Mouse (Mus musculus) embryonic facial prominence, embryonic 15.5 days (tissue): ENCODE data around the gene Fxyd2. TPM values are rescaled to one million over a fixed set of nuclear protein-coding genes. Genes with fewer than 3 reads are reported as not detected.

Experiments used
- ATAC-seq: fragments of 200-750 bp; cut with Nextera tagmentation; 2 replicates; pipeline ENCODE4 v1.8.0; 2017; ENCODE audit warnings: low read depth, moderate TSS enrichment; ENCODE audit not compliant: insufficient number of reproducible peaks, low FRiP score, low TSS enrichment
- H3K27ac ChIP-seq: fragments of 300-500 bp; sonication (generic); replicated peaks from 2 replicates; pipeline ENCODE4 v1.5.1; 2015; ENCODE audit warnings: mild to moderate bottlenecking, inconsistent platforms
- H3K27me3 ChIP-seq: fragments of 300-500 bp; sonication (generic); 2 replicates; pipeline ENCODE4 v1.6.1; 2015; ENCODE audit warnings: inconsistent platforms
- H3K36me3 ChIP-seq: fragments of 300-500 bp; sonication (generic); 2 replicates; pipeline ENCODE4 v1.6.1; 2015; ENCODE audit warnings: mild to moderate bottlenecking, inconsistent platforms
- H3K4me1 ChIP-seq: fragments of 300-500 bp; sonication (generic); 2 replicates; pipeline ENCODE4 v1.6.1; 2015; ENCODE audit warnings: inconsistent platforms
- H3K4me2 ChIP-seq: fragments of 300-500 bp; sonication (generic); replicated peaks from 2 replicates; pipeline ENCODE4 v1.6.1; 2015; ENCODE audit warnings: mild to moderate bottlenecking, inconsistent platforms
- H3K4me3 ChIP-seq: fragments of 300-500 bp; sonication (generic); replicated peaks from 2 replicates; pipeline ENCODE4 v1.5.1; 2015; ENCODE audit warnings: mild to moderate bottlenecking, inconsistent platforms
- H3K9ac ChIP-seq: fragments of 300-500 bp; sonication (generic); 2 replicates; pipeline ENCODE4 v1.6.1; 2015; ENCODE audit warnings: inconsistent platforms
- H3K9me3 ChIP-seq: fragments of 300-500 bp; sonication (generic); replicated peaks from 2 replicates; pipeline ENCODE4 v1.6.1; 2016; ENCODE audit warnings: inconsistent platforms
- WGBS: fragments of 180-500 bp; shearing (Covaris S2); methylation state at CpG from one replicate; pipeline ENCODE4 v1.1.7; 2015; 5-methylcytosine and 5-hydroxymethylcytosine counted together
- polyA plus RNA-seq: library from polyadenylated mRNA; unstranded; fragments of >200 nt; fragmentation: Nextera tagmentation; extraction: Ambion mirVana; gene quantifications from 2 replicates; pipeline ENCODE4 v1.2.1, GENCODE M21; 2015

The Fxyd2 gene
- polyA plus RNA-seq, 1 experiment from 2014 or later = 6.8 TPM

DNA sequence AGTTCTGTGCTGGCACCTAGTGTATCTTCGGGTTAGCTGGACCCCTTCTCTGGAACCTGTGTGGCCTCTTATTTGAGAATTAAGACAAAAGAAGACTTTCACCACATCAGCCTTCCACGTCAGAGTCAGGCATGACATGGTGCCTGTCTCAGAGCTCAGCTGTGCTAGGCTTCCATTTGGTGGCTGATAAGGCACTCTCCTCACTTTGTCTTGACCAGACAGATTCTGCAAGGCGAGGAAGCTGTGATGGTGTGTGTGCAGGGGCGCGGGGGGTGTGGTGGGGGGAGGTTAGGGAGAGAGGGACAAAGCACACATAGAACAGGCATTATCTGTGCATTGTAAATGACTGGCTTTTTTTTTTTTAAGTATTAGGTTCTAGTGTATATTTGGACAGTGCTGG, 29.9 kb downstream of the Fxyd2 start:
- WGBS = 30% methylated on average over 5 of the region's 5 CpGs
- Histone ChIP-seq H3K27ac (no peak overlapping the region), H3K9me3 (no peaks in the 10 kb centered on the region), H3K27me3 (peaks cover 53% of the 10 kb centered on the region), H3K4me3 (no peak overlapping the region), H3K9ac (no peak overlapping the region), H3K36me3 (no peaks in the 10 kb centered on the region), H3K4me1 (peaks cover 20% of the 10 kb centered on the region), H3K4me2 (0 out of 2 replicates have a peak overlapping the region, but pooled peaks have one; percentile 84)
- ATAC-seq = no peak

DNA sequence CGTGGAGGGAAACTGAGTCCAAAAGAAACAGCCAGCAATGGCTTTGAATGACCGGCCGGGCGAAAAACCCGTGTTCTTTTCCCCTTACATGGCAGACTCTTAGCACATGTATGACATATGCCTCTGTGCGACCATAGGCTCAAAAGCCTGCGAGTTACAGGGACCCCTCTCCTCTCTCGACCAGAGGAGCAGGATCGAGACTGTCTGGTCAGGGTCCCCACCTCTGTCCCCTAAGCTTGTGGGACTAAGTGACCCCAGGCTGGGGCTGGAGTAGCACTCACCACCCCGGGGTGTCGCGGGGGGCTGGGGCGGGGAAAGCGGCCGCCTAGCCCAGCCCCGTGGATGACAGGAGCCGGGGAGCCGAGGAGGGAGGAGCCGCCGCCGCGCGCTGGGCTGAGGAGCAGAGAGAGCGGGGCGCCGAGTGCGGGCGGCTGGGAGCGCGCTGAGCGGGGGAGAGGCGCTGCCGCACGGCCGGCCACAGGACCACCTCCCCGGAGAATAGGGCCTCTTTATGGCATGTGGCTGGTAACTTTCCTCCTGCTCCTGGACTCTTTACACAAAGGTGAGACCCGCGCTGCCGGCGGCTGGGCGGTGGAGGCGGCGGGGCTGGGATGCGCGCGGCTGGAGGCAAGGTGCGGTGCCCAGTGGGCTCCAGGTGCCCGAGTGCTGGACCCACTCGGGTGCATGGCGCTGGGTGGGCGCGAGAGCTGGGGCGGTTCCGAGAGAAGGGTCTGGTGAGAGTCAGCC, 30.7 kb downstream of the Fxyd2 start:
- H3K4me1 ChIP-seq = peaks cover 20% of the 10 kb centered on the region
- H3K4me2 ChIP-seq = peak overlapping the region; percentile 84
- H3K27ac ChIP-seq = no peak overlapping the region
- H3K27me3 ChIP-seq = peaks cover 53% of the 10 kb centered on the region
- no peaks in the 10 kb centered on the region for H3K9me3 ChIP-seq
- no peak overlapping the region for H3K9ac ChIP-seq
- no peaks in the 10 kb centered on the region for H3K36me3 ChIP-seq
- 2% methylated on average over 53 of the region's 54 CpGs for WGBS
- H3K4me3 ChIP-seq = peak overlapping the region; percentile 45
- peak; percentile 25; the same call in 1 of the 2 replicates for ATAC-seq

DNA sequence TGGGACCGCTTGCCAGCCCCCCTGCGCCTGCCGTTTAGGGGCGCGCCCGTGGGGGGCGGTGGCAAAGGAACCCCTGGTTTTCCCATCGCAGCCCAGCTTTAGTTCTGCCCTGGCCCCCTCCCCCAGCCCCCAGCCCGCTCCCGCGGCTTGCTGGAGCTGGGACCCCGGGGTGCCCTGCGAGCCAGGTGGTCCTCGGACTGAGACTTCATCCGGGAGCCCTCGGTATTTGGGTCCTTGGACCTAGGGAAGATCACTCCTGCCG, 31.2 kb downstream of the Fxyd2 start:
- Histone ChIP-seq H3K4me1 (peaks cover 20% of the 10 kb centered on the region), H3K36me3 (no peaks in the 10 kb centered on the region), H3K9me3 (no peaks in the 10 kb centered on the region), H3K4me2 (peak overlapping the region; percentile 84), H3K27ac (no peak overlapping the region), H3K27me3 (peaks cover 53% of the 10 kb centered on the region), H3K9ac (0 out of 2 replicates have a peak overlapping the region, but pooled peaks have one; percentile 1), H3K4me3 (peak overlapping the region; percentile 45)
- no peak for ATAC-seq
- WGBS = 3% methylated on average over 17 of the region's 17 CpGs

DNA sequence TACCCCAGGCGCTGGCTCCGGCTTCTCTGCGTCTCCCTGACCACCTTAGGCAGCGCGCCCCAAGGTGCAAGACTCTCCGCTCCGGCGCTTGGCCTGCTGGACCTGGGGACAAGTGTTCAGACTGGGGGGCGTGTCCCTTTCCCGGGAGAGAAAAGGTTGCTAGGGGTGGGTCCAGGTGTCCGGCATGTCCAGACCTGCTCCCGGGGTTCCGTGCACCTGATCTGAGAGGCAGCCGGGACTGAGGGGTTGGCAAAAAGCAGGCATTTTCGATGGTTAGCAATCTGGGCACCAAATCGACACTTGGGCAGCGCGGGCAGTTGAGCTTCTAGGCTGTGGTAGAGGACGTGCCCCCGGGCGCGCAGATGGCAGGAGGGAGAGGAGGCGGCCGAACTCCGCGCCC, 31.7 kb downstream of the Fxyd2 start:
- peaks cover 20% of the 10 kb centered on the region for H3K4me1 ChIP-seq
- WGBS = 5% methylated on average over 26 of the region's 26 CpGs
- no peak for ATAC-seq
- peaks cover 53% of the 10 kb centered on the region for H3K27me3 ChIP-seq
- peak overlapping the region; percentile 45 for H3K4me3 ChIP-seq
- H3K4me2 ChIP-seq = peak overlapping the region; percentile 84
- H3K27ac ChIP-seq = no peak overlapping the region
- H3K36me3 ChIP-seq = no peaks in the 10 kb centered on the region
- no peaks in the 10 kb centered on the region for H3K9me3 ChIP-seq
- no peak overlapping the region for H3K9ac ChIP-seq

DNA sequence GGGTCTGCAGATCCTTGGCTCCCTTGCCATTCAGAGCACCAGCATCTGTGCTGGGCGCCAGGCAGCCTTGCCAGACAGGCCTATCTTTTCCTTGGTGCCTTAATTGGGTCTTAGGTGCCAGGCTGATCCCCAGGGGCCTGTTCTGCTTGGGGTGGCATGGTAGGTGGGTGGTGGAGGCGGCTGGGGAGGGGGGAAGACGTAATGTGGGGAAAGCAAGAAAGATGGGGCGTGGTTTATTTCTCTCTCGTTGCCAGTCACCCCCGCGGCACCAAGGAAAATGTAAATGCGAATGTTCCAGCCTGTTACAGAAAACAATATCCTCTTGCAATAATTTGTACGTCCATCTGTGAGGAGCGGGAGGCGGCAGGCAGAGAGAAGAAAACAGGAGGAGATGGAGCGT, 33.2 kb downstream of the Fxyd2 start:
- no peak overlapping the region for H3K9ac ChIP-seq
- no peak overlapping the region for H3K27ac ChIP-seq
- H3K36me3 ChIP-seq = no peaks in the 10 kb centered on the region
- H3K4me1 ChIP-seq = peaks cover 20% of the 10 kb centered on the region
- no peaks in the 10 kb centered on the region for H3K9me3 ChIP-seq
- no peak overlapping the region for H3K4me3 ChIP-seq
- no peak overlapping the region for H3K4me2 ChIP-seq
- peaks cover 45% of the 10 kb centered on the region for H3K27me3 ChIP-seq
- no peak for ATAC-seq
- WGBS = 55% methylated on average over 12 of the region's 12 CpGs

DNA sequence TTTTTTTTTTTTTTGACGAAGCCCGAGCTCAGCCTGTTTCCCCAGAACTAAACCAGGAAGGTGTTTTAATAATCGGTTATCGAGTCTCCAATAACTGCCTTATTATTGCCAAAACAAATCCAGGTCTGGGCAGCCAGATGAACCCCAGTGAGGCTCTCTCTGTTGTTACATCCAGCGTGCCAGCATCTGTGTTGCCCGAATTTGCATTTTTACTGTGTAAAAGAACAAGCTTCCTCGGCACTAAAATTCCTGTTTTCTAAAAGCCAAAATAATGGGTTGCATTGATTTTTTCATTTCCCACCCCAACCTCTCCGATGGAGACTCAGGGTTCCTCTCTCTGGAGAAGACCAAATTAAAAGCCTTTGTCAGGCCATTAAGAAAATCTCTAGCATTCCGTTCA, 33.6 kb downstream of the Fxyd2 start:
- Histone ChIP-seq H3K27me3 (peaks cover 45% of the 10 kb centered on the region), H3K4me1 (peaks cover 20% of the 10 kb centered on the region), H3K9me3 (no peaks in the 10 kb centered on the region), H3K27ac (no peak overlapping the region), H3K4me2 (no peak overlapping the region), H3K9ac (no peak overlapping the region), H3K4me3 (no peak overlapping the region), H3K36me3 (no peaks in the 10 kb centered on the region)
- no peak for ATAC-seq
- 66% methylated on average over 9 of the region's 9 CpGs for WGBS

DNA sequence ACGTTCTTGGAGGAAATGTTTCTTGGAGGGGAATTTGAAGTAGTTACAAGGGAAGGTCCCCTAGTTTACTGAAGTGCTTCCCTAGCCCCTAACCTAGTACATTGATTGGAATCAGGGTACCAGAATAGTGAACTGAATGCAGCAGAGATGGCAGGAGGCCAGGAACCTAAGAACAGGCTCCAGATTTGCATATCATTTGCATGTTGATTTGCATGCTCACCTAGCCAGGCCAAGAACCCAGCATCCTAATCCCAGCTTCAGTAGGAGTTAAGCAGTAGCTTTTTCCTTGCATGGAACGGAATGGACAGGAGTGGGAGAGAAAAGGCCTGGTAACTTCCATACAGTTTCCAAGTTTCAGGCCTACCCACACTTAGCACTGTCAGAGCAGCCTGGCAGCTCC, 34.7 kb downstream of the Fxyd2 start:
- 69% methylated on average over 2 of the region's 2 CpGs for WGBS
- Histone ChIP-seq H3K9ac (no peak overlapping the region), H3K4me2 (no peak overlapping the region), H3K4me1 (peaks cover 20% of the 10 kb centered on the region), H3K9me3 (no peaks in the 10 kb centered on the region), H3K36me3 (no peaks in the 10 kb centered on the region), H3K27ac (no peak overlapping the region), H3K27me3 (peaks cover 39% of the 10 kb centered on the region), H3K4me3 (no peak overlapping the region)
- ATAC-seq = no peak

DNA sequence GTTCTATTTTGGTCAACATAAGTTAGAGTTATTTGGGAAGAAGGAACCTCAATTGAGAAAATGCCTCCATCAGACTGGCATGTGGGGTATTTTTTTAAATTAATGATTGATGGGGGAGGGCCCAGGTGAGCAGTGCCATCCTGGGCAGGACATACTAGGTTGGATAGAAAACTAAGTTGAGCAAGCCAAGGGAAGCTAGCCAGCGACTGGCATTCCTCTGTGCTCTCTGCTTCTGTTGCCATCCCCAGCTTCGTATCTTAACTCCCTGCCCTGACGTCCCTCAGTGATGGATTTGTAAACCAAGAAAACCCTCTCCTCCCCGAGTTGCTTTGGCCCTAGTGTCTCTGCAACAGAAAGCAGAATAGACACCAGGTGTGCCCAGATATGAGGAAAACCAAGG, 39.6 kb downstream of the Fxyd2 start:
- WGBS = 73% methylated on average over 4 of the region's 4 CpGs
- no peaks in the 10 kb centered on the region for H3K27me3 ChIP-seq

DNA sequence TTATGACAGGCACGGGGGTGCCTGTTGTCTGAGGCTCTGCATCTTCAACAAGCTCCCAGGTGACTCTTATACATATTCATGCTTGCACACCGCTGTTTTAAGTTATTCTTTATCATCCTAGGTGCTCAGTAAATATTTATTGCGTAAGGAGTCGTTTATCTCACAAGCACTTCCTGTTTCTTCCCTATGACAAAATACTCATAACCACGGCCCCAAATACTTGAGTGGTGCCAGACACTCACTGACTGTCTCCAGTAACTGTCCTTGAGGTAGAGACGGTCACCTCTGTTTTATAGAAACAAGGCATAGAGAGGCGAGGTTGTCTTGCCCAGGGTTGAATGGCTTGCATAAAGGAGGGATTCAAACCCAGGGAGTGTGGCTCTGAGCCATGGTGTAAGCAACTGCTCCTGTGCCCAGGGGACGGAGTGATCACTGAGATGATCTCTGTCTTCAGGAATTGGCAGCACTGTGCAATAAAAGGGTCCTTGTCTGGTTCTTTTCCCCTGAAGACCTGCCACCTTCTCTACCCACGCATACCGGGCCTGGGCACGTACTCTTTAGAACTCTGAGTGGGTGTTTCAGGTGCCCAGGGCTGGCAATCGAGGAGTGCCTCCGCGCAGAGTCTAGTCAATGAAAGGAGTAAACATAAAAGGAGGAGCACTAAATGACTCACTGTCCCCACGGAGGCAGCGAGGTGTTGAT, 40.8 kb downstream of the Fxyd2 start:
- ATAC-seq = no peak
- H3K4me1 ChIP-seq = 0 out of 2 replicates have a peak, but pooled peaks cover 5% of the 10 kb centered on the region
- no peak overlapping the region for H3K9ac ChIP-seq
- no peaks in the 10 kb centered on the region for H3K27me3 ChIP-seq
- H3K4me2 ChIP-seq = no peak overlapping the region
- no peaks in the 10 kb centered on the region for H3K9me3 ChIP-seq
- WGBS = 70% methylated on average over 16 of the region's 16 CpGs
- H3K36me3 ChIP-seq = no peaks in the 10 kb centered on the region
- no peak overlapping the region for H3K4me3 ChIP-seq
- H3K27ac ChIP-seq = no peak overlapping the region

More for the DNA sequence above, 39.6 kb downstream of the Fxyd2 start:
- Histone ChIP-seq H3K9me3 (no peaks in the 10 kb centered on the region), H3K4me1 (0 out of 2 replicates have a peak, but pooled peaks cover 5% of the 10 kb centered on the region), H3K4me3 (no peak overlapping the region), H3K9ac (no peak overlapping the region), H3K4me2 (no peak overlapping the region), H3K27ac (no peak overlapping the region), H3K36me3 (no peaks in the 10 kb centered on the region)
- ATAC-seq = no peak

DNA sequence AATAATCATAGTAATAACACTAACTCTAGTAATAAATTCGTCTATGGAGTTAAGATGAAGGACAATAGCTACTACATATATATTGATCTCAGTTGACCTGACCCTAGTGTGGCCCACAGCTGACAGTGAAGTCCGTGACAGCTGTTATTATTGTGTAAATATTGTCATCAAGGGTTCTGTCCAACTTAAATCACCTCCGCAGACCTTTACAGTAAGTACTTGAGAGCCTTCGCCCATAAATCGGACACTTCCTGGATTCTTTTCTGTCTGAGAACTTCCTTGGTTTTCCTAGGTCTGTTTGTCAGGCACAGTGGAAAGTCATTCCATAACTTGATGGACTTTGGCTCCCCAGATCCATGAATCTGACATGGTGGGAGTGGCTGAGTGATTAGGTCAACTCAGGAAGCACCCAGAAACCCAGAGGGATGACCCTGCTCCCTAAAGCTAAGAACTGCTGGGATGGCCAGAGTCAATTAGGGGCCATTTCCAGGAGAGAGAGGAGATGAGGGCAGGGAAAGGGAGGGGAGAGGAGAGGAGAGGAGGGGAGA, 44.9 kb downstream of the Fxyd2 start:
- WGBS = 84% methylated on average over 5 of the region's 5 CpGs
- ATAC-seq = no peak
- H3K27me3 ChIP-seq = peaks cover 4% of the 10 kb centered on the region; the same call in 1 of the 2 replicates

DNA sequence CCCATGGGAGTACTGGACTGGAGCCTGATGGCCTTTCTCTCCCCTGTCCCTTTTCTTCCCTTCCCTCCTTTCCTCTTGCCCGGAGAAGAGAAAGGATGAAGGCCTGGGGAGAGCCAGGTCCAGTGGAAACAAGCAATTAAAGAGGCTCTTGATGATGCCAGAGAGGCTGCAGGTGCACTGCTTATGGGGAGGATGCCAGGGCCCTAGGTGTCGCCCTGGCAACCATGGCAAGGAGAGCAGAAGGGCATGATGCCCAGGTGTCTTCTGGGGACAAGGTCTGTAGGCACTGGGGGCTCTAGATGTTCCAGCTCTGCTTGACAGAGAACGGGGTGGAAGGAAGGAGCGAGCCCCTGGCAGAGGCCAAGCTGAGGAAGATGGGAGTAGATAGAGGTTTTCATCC, 50.2 kb downstream of the Fxyd2 start:
- H3K27me3 ChIP-seq = peaks cover 4% of the 10 kb centered on the region; the same call in 1 of the 2 replicates
- WGBS = 68% methylated on average over 4 of the region's 4 CpGs
- H3K4me1 ChIP-seq = peaks cover 5% of the 10 kb centered on the region; the same call in 1 of the 2 replicates
- no peak overlapping the region for H3K27ac ChIP-seq
- no peak overlapping the region for H3K4me3 ChIP-seq
- no peaks in the 10 kb centered on the region for H3K36me3 ChIP-seq
- no peaks in the 10 kb centered on the region for H3K9me3 ChIP-seq
- ATAC-seq = no peak
- H3K4me2 ChIP-seq = no peak overlapping the region
- H3K9ac ChIP-seq = no peak overlapping the region

More for the DNA sequence above, 44.9 kb downstream of the Fxyd2 start:
- Histone ChIP-seq H3K4me1 (peaks cover 10% of the 10 kb centered on the region; the same call in 1 of the 2 replicates), H3K4me2 (no peak overlapping the region), H3K27ac (no peak overlapping the region), H3K9me3 (no peaks in the 10 kb centered on the region), H3K36me3 (no peaks in the 10 kb centered on the region), H3K9ac (no peak overlapping the region), H3K4me3 (no peak overlapping the region)
